Mouse (Mus musculus): Measurements from ENCODE around the gene Ccl26.
A peak's percentile ranks its signal among the peaks of the same experiment; 100 is the strongest.
"Not testable (repeated sequence)": the region's sequence is repeated elsewhere in the genome, so short reads cannot be mapped to it uniquely, and the experiment has no call there.

Gene Ccl26

DNA sequence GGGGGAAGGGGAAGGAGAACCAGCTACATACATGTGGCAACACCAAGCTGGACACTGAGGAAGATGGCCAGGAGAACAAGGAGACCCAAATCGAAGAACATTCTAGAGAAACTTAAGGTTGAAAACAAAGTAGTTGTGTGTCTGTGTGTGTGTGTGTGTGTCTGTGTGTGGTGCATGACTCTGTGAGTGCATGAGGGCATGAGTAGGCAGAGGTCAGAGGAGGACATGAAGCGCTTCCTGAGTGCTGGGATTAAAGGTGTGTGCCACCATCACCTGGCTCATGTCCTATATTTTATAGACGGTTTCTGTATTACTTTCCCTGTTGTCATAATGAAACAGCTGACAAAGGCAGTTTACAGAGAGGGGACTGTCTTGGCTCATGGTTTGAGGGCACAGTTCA is at the start of gene Ccl26:
Gene Ccl26, minus strand, starts transcription at position 101 of the 400 bp plus-strand sequence.
- DNase-seq = no peak

DNA sequence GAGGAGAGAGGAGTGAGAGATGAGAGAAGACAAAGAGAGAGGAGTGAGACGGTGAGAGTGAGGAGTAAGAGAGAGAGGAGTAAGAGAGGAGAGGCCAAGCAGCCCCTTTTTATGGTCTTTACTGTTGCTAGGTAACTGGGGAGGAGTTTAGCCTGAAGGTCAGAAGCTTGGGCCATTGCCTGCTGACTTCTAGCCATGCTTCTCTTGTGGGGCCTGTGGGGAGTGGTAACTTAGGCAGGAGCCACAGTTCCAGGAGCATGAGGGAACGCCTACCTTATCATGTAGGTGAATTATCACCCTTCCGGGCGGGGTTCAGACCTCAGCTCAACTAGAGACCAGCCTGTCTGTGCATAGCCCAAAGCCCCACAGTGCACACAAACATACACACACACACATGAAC is 46.4 kb upstream of the Ccl26 start:
- peak; percentile 70 for DNase-seq

DNA sequence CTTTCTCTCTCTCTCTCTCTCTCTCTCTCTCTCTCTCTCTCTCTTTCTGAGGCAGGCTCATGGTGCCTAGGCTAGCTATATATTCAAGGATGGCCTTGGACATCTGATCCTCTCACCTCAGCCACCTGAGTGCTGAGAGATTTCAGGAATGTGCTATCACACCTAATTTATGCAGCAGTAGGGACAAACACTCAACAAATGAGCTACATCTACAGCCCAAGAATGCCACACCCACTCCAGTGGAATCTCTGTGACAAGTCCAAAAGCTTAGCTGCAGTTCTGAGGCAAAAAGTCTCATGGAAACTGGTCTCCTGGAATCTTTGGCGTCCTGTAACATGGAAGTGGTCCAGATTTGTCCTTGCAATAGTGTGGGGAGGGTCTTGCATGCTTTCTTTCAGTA is 44.2 kb upstream of the Ccl26 start:
- DNase-seq = peak; percentile 41

DNA sequence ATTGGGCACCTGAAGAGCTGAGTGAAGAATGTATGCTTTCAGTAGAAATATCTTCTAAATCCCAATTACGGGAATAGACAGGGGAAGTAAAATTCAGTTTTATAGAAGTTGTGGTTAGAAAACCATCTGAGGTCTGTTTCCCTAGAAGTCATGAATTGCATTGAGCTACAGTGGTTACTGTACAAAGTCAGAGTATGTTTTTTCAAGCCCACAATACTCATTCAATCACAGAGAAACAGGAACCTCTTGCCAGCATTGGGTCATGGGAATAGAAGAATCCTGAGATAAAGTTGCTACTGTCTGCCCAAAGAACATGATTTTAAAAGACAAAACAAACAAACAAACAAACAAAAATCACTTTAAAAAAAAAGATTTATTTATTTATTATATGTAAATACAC is 43.3 kb upstream of the Ccl26 start:
- DNase-seq = not testable (repeated sequence)

DNA sequence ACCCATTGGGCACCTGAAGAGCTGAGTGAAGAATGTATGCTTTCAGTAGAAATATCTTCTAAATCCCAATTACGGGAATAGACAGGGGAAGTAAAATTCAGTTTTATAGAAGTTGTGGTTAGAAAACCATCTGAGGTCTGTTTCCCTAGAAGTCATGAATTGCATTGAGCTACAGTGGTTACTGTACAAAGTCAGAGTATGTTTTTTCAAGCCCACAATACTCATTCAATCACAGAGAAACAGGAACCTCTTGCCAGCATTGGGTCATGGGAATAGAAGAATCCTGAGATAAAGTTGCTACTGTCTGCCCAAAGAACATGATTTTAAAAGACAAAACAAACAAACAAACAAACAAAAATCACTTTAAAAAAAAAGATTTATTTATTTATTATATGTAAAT is 41.3 kb upstream of the Ccl26 start:
- not testable (repeated sequence) for DNase-seq

DNA sequence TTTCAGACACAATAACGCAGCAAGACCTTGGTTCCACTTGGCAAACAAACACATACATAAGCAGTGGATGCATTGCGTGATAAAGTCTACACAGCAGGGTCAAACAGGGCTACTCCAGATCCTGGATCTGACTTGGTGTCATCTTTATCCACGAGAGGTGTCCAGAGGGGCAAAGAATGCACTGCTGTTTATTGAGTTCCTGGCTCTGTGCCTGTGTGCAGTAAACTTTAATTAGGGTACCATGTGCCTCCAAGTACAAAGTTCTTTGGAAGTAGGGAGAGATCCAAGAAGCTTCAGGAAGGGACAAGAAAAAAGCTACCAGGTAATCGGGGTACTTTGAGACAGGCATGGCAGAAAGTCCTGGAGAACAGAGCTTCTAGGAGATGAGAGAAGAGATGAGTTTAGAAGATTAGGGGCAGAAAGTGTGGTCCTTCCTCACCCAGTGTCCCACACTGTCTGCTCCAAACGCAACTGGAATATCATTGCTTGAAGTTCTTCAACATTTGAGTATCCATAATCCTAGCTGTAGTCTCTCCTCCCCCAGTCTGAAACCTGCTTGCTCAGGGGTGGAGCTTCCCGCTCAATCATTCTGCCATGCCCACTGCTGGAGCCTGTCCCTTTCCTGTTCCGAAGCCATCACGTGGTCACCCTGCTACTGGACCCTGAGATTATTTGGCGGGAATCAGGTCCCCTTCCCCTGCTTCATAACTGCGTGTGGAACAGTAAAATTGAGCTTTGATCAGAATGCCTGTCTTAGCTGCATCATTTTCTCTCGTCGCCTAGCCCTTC is 26.8 kb upstream of the Ccl26 start:
- peak; percentile 75 for DNase-seq

DNA sequence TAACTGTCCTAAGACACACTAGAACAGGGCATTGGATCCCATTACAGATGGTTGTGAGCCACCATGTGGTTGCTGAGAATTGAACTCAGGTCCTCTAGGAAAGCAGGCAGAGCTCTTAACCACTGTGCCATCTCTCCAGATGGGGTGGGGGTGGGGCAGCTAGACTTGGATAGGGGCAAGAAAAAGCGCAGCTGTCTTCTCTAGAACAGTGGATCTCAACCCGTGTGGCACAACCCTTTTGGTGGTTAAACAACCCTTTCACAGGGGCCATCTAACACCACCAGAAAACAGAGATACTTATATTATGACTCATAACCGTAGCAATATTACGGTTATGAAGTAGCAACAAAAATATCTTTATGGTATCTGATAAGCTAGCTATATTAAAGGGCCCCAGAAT is 24.4 kb upstream of the Ccl26 start:
- peak; percentile 46 for DNase-seq

DNA sequence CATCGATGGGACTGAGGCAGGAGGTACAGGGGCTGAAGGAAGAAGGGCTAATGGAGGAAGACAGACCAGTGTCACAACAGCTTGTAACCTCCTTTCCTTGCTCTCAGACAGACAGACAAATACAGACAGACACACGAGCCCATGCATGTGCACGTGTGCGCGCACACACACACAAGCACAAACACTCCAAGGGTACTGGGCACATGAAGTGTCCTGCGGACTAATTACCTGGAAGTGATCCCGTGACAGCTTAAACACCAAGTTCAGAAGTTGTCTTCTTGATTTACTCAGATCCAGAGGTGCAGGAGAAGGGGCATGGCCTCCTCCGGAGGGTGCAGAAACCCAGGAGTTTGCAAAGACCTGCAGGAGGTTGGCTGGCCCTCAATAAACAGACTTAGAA is 22.3 kb upstream of the Ccl26 start:
- peak; percentile 80 for DNase-seq

DNA sequence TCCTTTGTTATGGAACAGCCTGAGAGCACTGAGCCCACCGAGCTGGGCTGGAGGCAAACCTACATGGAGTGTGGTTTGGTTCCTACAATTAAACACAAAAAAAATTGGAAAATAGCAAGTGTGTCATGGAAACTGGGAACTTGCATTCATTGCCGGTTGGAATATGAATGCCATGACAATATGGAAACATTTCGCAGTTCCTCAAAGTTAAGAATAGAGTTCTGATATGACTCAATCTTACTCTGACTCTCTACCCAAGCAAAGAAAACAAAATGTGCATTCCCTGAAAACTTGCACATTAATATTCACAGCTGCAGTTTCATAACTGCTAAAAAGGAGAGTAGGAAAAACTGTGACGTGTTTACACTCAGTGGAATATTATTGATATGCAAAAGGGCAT is 19.0 kb upstream of the Ccl26 start:
- peak; percentile 78 for DNase-seq

DNA sequence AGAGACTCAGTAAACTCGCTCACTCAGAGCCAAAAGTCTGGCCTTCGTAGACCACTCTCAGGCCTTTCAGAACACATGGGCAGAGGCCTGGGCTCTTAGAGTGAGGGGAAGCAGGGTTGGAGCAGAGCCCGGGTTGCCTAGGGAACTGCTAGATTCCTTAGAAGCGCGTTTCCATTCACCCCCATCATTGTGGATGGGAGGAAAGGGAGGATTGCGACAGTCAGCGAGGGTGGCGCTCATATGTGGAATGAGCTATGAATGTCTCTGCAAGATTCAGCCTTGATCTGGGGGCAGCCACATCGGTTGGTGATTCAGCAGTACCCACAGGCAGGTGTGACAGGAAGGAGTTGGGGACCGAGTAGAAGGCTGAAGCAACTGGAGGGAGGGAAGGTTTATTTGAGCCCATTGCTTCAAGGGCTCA is 16.0 kb upstream of the Ccl26 start:
- DNase-seq = peak; percentile 73

DNA sequence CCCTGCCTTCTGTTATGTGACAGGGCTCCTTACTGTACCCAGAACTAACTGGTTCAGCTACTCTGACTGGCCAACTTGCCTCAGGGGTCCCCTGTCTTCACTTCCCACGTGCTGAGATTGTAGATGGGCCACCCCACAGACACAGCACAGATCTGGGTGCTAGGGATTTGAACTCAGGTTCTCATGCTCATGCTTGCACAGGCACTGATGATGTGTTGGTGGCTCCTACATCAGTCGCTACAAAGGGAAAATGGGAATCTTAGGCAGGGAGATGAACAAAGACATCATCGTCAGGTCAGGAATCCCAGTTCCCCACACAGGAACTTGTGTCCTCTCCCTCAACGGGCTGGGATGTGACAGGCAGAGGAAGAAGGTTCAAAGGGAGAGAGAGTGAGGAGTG is 12.7 kb upstream of the Ccl26 start:
- DNase-seq = peak; percentile 74

DNA sequence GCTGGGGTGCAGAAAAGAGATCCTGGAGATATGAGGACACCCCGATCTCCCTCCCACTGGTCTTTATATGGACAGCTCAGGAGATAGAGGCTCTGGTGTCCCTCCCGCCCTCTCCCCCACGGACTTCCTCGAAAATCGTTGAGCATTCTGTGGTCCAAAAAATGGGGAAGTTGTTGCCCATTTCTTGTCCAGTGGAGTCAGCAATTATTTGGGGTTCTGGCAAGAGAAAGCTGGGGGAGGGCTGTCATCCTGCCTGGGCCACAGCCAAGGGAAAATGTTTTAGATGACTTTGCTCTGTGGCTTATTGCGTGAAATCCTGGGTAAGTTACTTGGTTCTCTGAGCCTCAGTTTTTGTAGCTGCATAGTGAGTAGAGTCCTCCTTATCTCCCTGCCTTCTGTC is 9.6 kb upstream of the Ccl26 start, which contains the start of gene Ccl24:
Gene Ccl24, minus strand, starts transcription at position 44 of the 400 bp plus-strand sequence.
- DNase-seq = peak; percentile 98

DNA sequence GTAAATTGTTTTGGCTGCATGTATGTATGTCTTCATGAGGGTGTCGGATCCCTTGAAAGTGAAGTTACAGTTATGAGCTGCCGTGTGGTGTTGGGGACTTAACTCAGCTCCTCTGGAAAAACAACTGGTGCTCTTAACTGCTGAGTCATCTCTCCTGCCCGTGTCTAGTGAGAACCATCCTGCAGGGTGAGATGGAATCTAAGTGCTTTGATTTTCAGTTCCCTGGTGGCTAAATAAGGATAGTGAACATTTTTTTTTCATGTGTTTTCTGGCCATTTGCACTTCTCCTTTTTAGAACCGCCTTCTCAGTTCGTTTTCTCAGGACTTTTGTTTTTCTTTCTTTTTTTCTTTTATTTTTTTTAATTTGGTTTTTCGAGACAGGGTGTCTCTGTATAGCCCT is 5.3 kb upstream of the Ccl26 start:
- no peak for DNase-seq

DNA sequence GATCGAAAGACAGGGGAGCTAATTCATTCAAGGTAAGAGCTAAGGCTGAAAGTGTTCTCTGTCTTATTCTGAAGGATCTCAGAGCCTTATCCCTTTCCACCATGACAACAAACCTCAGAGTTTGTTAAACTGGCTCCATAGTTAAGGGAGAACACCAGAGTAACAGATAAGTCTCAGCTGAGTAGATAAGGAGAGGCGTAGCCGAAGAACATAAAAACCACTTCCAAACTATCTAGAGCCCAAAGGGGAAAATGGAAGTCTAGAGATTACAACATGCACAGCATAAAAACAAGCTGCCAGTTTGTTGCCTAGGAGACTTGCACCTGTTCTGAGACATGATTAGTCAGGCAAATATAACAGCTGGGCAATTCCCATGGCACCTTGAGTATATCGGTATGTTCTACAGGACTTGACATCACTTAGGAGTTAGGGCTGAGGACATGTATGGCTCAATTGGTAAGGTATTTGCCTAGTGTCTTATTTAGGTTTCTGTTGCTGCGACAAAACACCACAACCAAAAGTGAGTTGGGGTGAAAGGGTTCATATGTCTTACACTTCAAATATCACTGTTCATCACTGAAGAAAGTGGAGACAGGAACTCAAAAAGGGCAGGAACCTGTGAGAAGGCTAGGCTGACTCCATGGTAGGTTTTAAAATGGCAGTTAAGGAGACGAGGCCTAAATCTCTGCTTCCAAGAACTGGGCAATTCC is 4.3 kb upstream of the Ccl26 start:
- DNase-seq = no peak

DNA sequence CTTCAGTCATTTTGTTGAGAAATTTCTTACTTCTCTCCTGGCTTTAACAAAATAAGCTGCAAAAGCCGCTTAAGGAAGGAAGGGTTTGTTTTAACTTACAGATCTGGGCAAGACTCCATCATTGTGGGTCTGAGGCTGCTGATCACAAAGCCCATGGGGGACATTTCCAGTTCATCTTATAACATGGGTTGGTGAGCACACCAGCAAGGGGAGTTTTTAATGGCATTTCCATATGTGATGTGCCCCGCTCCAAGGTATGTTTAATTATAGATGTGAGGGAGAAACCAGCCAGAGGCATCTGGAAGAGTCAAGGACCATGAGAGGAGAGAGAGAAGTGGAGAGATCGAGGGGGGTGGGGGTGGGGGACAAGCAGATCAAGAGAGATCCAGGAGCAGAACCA is 5.7 kb downstream of the Ccl26 start:
- DNase-seq = no peak

DNA sequence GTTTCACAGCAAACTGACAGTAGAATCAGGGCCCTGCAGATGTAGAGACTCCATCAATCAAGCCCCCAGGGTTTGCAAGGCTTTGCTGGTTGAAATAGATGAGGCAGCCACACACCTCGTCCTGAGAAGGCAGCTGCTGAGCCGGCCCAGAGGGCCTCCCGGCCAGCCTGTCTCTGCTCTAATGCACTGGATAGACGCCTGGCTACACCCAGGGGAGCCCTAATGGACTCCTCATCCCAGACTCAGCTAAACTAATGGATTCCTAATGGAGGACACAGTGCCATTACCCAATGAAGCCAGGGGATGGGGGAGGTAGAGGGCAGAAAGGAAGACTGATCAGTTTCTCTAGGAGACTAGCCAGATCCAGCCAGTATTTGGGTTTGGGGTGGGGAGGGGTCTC is 6.3 kb downstream of the Ccl26 start:
- no peak for DNase-seq

DNA sequence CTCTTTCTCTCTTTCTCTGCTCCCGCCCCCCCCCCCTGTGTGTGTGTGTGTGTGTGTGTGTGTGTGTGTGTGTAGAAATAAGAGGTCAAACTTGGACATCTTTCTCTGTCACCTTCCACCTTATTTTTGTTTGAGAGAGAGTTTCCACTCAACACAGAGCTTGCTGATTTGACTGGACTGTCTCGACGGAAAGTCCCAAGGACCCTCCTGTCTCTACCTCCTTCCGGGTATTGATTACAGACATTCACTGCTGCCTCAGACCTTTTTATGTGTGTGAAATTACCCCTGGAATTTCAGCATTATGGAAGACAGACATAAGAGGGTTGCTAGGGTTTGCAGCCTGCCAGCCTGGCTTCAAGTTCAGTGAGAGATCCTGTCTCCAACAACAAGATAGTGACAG is 7.1 kb downstream of the Ccl26 start:
- no peak for DNase-seq

DNA sequence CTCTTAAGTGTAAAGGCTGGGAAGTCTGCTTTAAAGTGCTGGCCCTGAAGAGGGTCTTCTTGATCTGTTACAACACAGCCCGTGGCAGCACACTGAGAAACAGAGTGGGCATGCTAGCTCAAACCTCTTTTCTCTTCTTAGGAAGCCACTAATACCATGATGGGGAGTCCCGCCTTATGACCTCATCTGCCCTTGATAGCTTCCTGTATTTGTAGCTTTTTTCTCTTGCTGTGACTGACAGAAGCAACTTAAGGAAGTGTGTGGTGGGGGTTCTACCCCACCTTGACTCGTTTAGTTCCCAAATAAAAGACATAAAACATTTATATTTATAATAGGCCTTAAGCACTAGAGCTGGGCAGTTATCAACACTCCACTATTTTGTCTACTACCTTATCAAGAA is 11.8 kb downstream of the Ccl26 start:
- no peak for DNase-seq

DNA sequence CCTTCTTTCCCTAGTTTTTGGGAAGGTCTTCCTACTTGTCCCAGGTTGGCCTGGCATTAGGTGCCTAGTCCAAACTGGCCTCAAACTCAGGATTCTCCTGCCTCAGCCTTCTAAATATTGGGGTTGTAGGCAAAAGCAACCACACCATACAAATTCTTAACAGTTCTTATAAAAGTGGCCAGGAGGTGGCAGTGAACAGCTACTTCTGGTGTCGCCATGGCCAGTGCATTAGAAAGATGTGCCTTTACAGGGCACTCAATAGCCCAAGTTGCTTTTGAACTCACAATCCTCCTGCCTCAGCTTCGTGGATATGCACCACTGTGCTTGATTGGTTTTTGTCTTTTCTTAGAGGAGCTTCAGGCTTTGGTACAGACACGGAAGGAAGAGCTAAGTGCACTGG is 12.5 kb downstream of the Ccl26 start:
- DNase-seq = no peak

DNA sequence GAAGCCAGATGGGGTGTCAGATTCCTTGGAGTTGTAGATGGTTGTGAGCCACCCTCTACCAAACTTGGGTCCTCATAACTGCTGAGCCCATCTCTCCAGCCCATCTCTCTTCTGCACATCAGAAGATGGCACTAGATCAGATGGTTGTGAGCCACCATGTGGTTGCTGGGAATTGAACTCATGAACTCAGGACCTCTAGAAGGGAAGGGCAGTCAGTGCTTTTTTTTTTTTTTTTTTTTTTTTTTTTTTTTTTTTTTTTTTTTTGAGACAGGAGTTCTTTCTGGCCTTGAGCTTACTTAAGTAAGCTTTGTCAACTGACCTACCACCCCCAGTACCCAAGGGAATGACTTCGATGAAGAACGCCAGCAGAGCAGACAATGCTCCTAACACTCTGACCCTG is 15.4 kb downstream of the Ccl26 start:
- no peak for DNase-seq

DNA sequence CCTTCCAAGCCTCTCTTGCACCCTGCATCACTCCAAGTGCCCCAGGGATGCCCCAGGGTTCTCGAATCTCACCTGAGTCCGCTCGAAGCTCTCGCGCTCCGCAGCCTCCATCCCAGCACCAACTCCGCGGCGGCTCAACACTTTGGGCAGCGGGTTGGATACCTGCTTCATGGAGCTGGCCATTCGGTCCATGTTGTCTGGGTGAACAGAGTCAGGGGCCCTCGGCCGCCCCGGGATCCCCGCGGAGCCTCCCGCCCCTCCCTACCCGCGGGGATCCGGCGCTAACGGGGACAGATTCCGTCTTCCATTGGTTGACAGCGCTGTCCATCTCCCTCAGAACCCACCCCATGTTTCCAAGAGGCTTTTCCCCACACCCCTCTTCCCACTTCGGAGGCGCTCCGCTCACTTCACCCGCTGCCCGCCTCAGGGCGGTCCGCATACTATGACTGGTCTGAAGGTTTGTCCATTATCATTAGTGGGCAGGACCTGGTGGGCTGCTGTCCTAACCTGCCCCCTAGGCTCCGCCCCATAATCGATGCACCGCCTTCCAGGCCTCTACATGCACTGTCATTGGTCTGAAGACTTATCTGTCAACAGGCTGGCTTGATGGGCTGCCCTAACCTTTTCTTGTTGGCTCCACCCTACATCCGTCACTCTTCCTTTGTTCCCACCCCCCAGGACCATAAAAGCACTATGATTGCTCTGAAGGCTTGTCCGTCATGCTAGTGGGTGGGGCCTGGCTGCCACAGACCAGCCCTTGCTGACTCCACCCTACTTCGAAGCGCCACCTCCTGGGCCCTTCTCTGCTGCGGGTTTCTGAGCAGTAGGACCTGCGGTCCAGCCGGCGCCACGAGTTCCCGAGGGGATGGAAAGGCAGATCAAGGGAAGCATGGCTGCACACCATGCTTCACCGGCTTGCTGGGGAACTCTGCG is 18.2 kb downstream of the Ccl26 start, which contains the start of gene Hip1:
Gene Hip1, minus strand, starts transcription at position 256 of the 933 bp plus-strand sequence.
- DNase-seq = peak; percentile 100

DNA sequence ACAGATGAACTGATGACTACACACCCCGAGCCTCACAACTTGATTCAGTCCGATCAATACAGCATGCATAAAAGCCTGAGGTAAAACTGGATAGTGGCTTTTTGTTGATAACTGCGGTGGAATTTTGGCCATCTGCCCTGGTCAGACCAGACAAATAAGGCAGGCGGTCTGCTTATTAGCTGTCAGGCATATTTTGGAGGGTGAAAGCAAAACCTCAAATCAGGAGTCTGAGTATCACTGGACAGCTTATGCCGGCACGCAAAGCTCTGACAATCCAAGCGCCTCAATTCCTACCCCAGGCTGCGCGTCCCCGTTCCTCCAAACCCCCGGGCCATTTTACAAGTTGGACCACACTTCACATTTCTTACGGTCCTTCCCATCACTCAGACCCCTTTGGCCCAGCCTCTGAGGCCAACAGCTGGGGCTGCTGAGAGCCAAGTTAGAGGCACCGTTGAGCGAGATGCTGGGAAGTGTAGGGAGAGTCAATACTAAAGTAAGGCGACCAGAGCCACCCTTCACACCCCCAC is 19.3 kb downstream of the Ccl26 start:
- peak; percentile 96 for DNase-seq

DNA sequence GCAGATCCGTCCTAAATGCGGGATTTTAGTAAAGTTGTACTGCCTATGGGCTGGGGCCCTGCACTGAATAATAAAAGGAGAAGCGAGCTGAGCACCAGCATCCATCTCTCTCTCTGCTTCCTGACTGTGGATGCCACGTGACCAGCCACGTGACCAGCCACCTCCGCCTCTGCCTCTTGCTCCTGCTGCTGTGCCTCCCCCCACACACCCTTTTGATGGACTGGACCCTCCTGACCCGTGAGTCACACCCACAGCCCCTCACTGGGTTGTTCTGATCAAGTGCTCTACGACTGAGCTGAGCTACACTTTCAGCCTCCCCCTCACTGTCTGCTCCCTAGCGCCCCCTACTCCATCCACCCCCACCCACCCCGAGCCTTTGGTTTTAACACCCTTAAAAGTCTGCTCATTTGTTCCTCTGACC is 25.6 kb downstream of the Ccl26 start:
- peak; percentile 92 for DNase-seq
